Mouse (Mus musculus): Measurements from ENCODE around the gene Tm6sf2.

DNA sequence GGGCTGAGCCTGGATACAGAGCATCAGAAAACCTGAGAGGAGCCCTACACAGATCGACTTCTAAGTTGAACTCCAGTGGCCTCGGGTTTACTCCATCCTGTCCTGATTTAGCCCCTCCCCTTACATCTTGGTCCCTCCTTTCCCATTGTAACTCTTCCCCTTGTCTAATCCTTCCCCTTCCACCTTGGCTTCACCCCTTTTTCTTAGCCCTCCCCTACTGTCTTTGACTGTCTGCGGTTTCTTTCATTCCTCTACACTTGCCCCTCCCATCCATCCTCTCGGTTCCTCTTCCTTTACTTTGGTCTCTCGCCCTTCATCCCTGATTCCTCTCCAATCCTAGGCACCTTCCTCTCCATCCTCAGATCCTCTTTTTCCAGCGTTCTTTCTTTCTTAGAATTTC lies 41.8 kb downstream of the Tm6sf2 start:
- TF ChIP-seq GATA1 (IDR thresholded peaks at IDR 0.05; ENCODE audit: borderline replicate concordance, low read length), result no peak
- no peak for TF ChIP-seq FLI1 (IDR thresholded peaks at IDR 0.05; ENCODE audit: low read length)
